Comparison of ENCODE assay signal across 15 mouse cellular contexts in genomic region chr10:3508222-3508588, GRCm38 (mm10). TPM values are rescaled to one million over a fixed set of nuclear protein-coding genes. Genes with fewer than 3 reads are reported as not detected.
A peak's percentile ranks its signal among the peaks of the same experiment; 100 is the strongest.
DNase-seq lines count a peak whose midpoint lies in the region; ATAC-seq lines count a peak whose summit lies in the region.
"Had no signal": no experiment of that assay in that cellular context is flagged by ENCODE, and none has a peak within 500 bp of the region (broad histone marks: within the 10 kb centered on the region; RNA-seq: fewer than 3 reads in every experiment).

No protein-coding gene starts in this region.

- ATAC-seq in heart, embryonic 13.5 days (ENCODE audit: extremely low read depth, insufficient number of reproducible peaks, low FRiP score, low TSS enrichment) = no peak
- ATAC-seq in kidney, embryonic 15.5 days (replicated peaks; ENCODE audit: low FRiP score) = 0 out of 2 replicates have a peak, but pooled peaks have one; percentile 13
- ATAC-seq in embryonic facial prominence, embryonic 13.5 days (ENCODE audit: insufficient number of reproducible peaks, insufficient read depth, low FRiP score, low TSS enrichment, low read depth) = no peak
- ATAC-seq: activated CD4-positive, CD25-positive, alpha-beta regulatory T cell, adult 4 months; CD4-positive, CD25-positive, alpha-beta regulatory T cell, adult 4 months; inflammation-experienced regulatory T-cells, adult 6 months had no signal

- H3K9me3 ChIP-seq in heart, embryonic 13.5 days = no peaks in the 10 kb centered on the region
- no peaks in the 10 kb centered on the region for H3K9me3 ChIP-seq in kidney, embryonic 15.5 days (replicated peaks)
- H3K9me3 ChIP-seq in embryonic facial prominence, embryonic 13.5 days = no peaks in the 10 kb centered on the region

- no peaks in the 10 kb centered on the region for H3K36me3 ChIP-seq in heart, embryonic 13.5 days
- H3K36me3 ChIP-seq in kidney, embryonic 15.5 days = no peaks in the 10 kb centered on the region
- H3K36me3 ChIP-seq in embryonic facial prominence, embryonic 13.5 days = no peaks in the 10 kb centered on the region

- H3K27ac ChIP-seq in heart, embryonic 13.5 days (replicated peaks) = peak overlapping the region; percentile 85
- H3K27ac ChIP-seq in kidney, embryonic 15.5 days = no peak overlapping the region
- peak overlapping the region; percentile 40; the same call in 1 of the 2 replicates for H3K27ac ChIP-seq in embryonic facial prominence, embryonic 13.5 days

- H3K4me2 ChIP-seq in heart, embryonic 13.5 days = no peak overlapping the region
- H3K4me2 ChIP-seq in kidney, embryonic 15.5 days = no peak overlapping the region
- no peak overlapping the region for H3K4me2 ChIP-seq in embryonic facial prominence, embryonic 13.5 days

- peaks cover 44% of the 10 kb centered on the region for H3K4me1 ChIP-seq in heart, embryonic 13.5 days
- peaks cover 8% of the 10 kb centered on the region for H3K4me1 ChIP-seq in kidney, embryonic 15.5 days
- H3K4me1 ChIP-seq in embryonic facial prominence, embryonic 13.5 days = peaks cover 28% of the 10 kb centered on the region

- DNase-seq in heart, adult 8-10 months (ENCODE audit: low spot score) = no peak
- DNase-seq in kidney, postnatal 10 days = no peak
- peak; percentile 24 for DNase-seq in MN1 (ENCODE audit: low spot score)
- DNase-seq in kidney, adult 9 months = no peak
- DNase-seq: thymus, postnatal 14 days had no signal

- WGBS in heart, embryonic 13.5 days = 42% methylated on average over 2 of the region's 2 CpGs
- WGBS in kidney, embryonic 15.5 days = 69% methylated on average over 2 of the region's 2 CpGs
- WGBS in embryonic facial prominence, embryonic 13.5 days = 62% methylated on average over 2 of the region's 2 CpGs

- H3K4me3 ChIP-seq in heart, embryonic 13.5 days = no peak overlapping the region
- no peak overlapping the region for H3K4me3 ChIP-seq in kidney, embryonic 15.5 days (replicated peaks)
- no peak overlapping the region for H3K4me3 ChIP-seq in embryonic facial prominence, embryonic 13.5 days
- H3K4me3 ChIP-seq: myocyte had no signal

- H3K9ac ChIP-seq in heart, embryonic 13.5 days = 0 out of 2 replicates have a peak overlapping the region, but pooled peaks have one; percentile 40
- H3K9ac ChIP-seq in kidney, embryonic 15.5 days = no peak overlapping the region
- H3K9ac ChIP-seq in embryonic facial prominence, embryonic 13.5 days = no peak overlapping the region

- H3K27me3 ChIP-seq in heart, embryonic 13.5 days (replicated peaks) = no peaks in the 10 kb centered on the region
- H3K27me3 ChIP-seq in kidney, embryonic 15.5 days = no peaks in the 10 kb centered on the region
- no peaks in the 10 kb centered on the region for H3K27me3 ChIP-seq in embryonic facial prominence, embryonic 13.5 days

RNA-seq across cellular contexts. Expression of gene Iyd, which starts 31.8 kb away (rescaled TPM):
- 0.27 and 0.69 TPM in 2 replicates for polyA plus RNA-seq in heart, embryonic 13.5 days (2015; fragmentation: Nextera tagmentation; extraction: Ambion mirVana)
- not detected for total RNA-seq in heart, adult 8-10 months (2022)
- 5.1 and 5.2 TPM in 2 replicates for polyA plus RNA-seq in kidney, embryonic 15.5 days (2015; fragmentation: Nextera tagmentation; extraction: Ambion mirVana)
- polyA plus RNA-seq in embryonic facial prominence, embryonic 13.5 days (2015; fragmentation: Nextera tagmentation; extraction: Ambion mirVana) = 0.46 and 0.87 TPM in 2 replicates
- total RNA-seq: gastrocnemius, adult 8-10 months; megakaryocyte, adult 5-6 weeks had no signal
- polyA plus RNA-seq: activated CD4-positive, CD25-positive, alpha-beta regulatory T cell, adult 4 months; CD4-positive, CD25-positive, alpha-beta regulatory T cell, adult 4 months; inflammation-experienced regulatory T-cells, adult 6 months; limb, embryonic 11.5 days; myocyte had no signal
